Mouse (Mus musculus) layer of hippocampus, adult 18-20 months (tissue): Measurements from ENCODE around the gene Snx21. TPM values are rescaled to one million over a fixed set of nuclear protein-coding genes. Genes with fewer than 3 reads are reported as not detected.
A peak's percentile ranks its signal among the peaks of the same experiment; 100 is the strongest.

Source experiments
- DNase-seq, 2 experiments: peaks; one replicate each; pipeline ENCODE4 v3.0.0; 2022; ENCODE audit warnings: low spot score in 2 of 2
- total RNA-seq, 2 experiments: library from RNA; stranded (reverse); gene quantifications; 2 replicates each; pipeline ENCODE4 v1.2.3; 2021

Snx21 gene
- total RNA-seq, 2 experiments from 2014 or later = 39.7 to 41.8 TPM

GRCm38 (mm10) chr2:164769258-164770037, 16.2 kb upstream of the Snx21 start, which contains the start of gene Ube2c:
Gene Ube2c, plus strand, starts transcription at chr2:164769898.
- DNase-seq = peak; percentile 98 to 99

- no peak for DNase-seq
Observed at GRCm38 (mm10) chr2:164770279-164770678, 15.3 kb upstream of the Snx21 start.

GRCm38 (mm10) chr2:164771123-164771522, 14.5 kb upstream of the Snx21 start:
- no peak for DNase-seq

- no peak for DNase-seq
Observed at GRCm38 (mm10) chr2:164773229-164773988, 12.2 kb upstream of the Snx21 start.

GRCm38 (mm10) chr2:164773989-164774364, 11.6 kb upstream of the Snx21 start:
- DNase-seq = no peak

GRCm38 (mm10) chr2:164776130-164776529, 9.5 kb upstream of the Snx21 start:
- no peak for DNase-seq

- DNase-seq = no peak
Observed at GRCm38 (mm10) chr2:164776801-164777200, 8.8 kb upstream of the Snx21 start.

- no peak for DNase-seq
Observed at GRCm38 (mm10) chr2:164777246-164778014, 8.2 kb upstream of the Snx21 start.

- no peak for DNase-seq
Observed at GRCm38 (mm10) chr2:164778015-164778287, 7.7 kb upstream of the Snx21 start.

- DNase-seq = no peak
Observed at GRCm38 (mm10) chr2:164778809-164779208, 6.8 kb upstream of the Snx21 start.

GRCm38 (mm10) chr2:164779481-164780086, 6.0 kb upstream of the Snx21 start, which contains the start of gene Tnnc2:
Gene Tnnc2, minus strand, starts transcription at chr2:164779967.
- no peak for DNase-seq

- DNase-seq = no peak
Observed at GRCm38 (mm10) chr2:164781876-164782275, 3.7 kb upstream of the Snx21 start.

- DNase-seq = no peak
Observed at GRCm38 (mm10) chr2:164783926-164784581, 1.6 kb upstream of the Snx21 start.

GRCm38 (mm10) chr2:164784869-164785420, 678 bp upstream of the Snx21 start:
- no peak for DNase-seq

GRCm38 (mm10) chr2:164786388-164786885, 814 bp downstream of the Snx21 start:
- no peak for DNase-seq

GRCm38 (mm10) chr2:164787032-164787431, 1.4 kb downstream of the Snx21 start:
- DNase-seq = no peak

GRCm38 (mm10) chr2:164787779-164788178, 2.2 kb downstream of the Snx21 start:
- no peak for DNase-seq

GRCm38 (mm10) chr2:164788411-164788810, 2.8 kb downstream of the Snx21 start:
- no peak for DNase-seq

- DNase-seq = no peak
Observed at GRCm38 (mm10) chr2:164790451-164790850, 4.8 kb downstream of the Snx21 start.

GRCm38 (mm10) chr2:164791841-164792261, 6.2 kb downstream of the Snx21 start:
- DNase-seq = no peak
